Mouse (Mus musculus): ENCODE measurements at regions not wholly inside any gene's neighbourhood (a gene's known extent, or its start where the extent isn't known, plus 50 kb on each side); places are given as distances from the start of the nearest gene placed in this dataset.

- H3K4me3 ChIP-seq = no peak overlapping the region
- 22% methylated on average over 4 of the region's 4 CpGs for WGBS
- H3K9me3 ChIP-seq (replicated peaks) = no peaks in the 10 kb centered on the region
- peak; percentile 15 for DNase-seq (ENCODE audit: low spot score)
- H3K36me3 ChIP-seq = no peaks in the 10 kb centered on the region
- peaks cover 9% of the 10 kb centered on the region for H3K4me1 ChIP-seq
- no peaks in the 10 kb centered on the region for H3K27me3 ChIP-seq (ENCODE audit: low read depth, poor library complexity, severe bottlenecking)
- H3K27ac ChIP-seq (replicated peaks) = no peak overlapping the region
Measured at GRCm38 (mm10) chr11:12180351-12180750, 141.9 kb upstream of the Grb10 start.

- H3K4me3 ChIP-seq = no peak overlapping the region
- H3K36me3 ChIP-seq = no peaks in the 10 kb centered on the region
- no peaks in the 10 kb centered on the region for H3K27me3 ChIP-seq (ENCODE audit: low read depth, poor library complexity, severe bottlenecking)
- no peaks in the 10 kb centered on the region for H3K9me3 ChIP-seq (replicated peaks)
- 0 out of 2 replicates have a peak, but pooled peaks cover 2% of the 10 kb centered on the region for H3K4me1 ChIP-seq
- H3K27ac ChIP-seq (replicated peaks) = no peak overlapping the region
- DNase-seq (ENCODE audit: low spot score) = no peak
- 80% methylated on average over 2 of the region's 2 CpGs for WGBS
Measured at GRCm38 (mm10) chr11:12172429-12172828, 133.9 kb upstream of the Grb10 start.

- WGBS = 73% methylated on average over 4 of the region's 4 CpGs
- Histone ChIP-seq H3K4me3 (no peak overlapping the region), H3K27ac (replicated peaks) (no peak overlapping the region), H3K4me1 (no peaks in the 10 kb centered on the region), H3K9me3 (replicated peaks) (no peaks in the 10 kb centered on the region), H3K27me3 (ENCODE audit: low read depth, poor library complexity, severe bottlenecking) (no peaks in the 10 kb centered on the region), H3K36me3 (no peaks in the 10 kb centered on the region)
- DNase-seq (ENCODE audit: low spot score) = no peak
Measured at GRCm38 (mm10) chr11:12171312-12171711, 132.8 kb upstream of the Grb10 start.

GRCm38 (mm10) chr11:12168432-12168831, 129.9 kb upstream of the Grb10 start:
- Histone ChIP-seq H3K36me3 (no peaks in the 10 kb centered on the region), H3K27me3 (ENCODE audit: low read depth, poor library complexity, severe bottlenecking) (no peaks in the 10 kb centered on the region), H3K4me3 (no peak overlapping the region), H3K27ac (replicated peaks) (no peak overlapping the region), H3K9me3 (replicated peaks) (no peaks in the 10 kb centered on the region), H3K4me1 (no peaks in the 10 kb centered on the region)
- 93% methylated on average over 1 of the region's 1 CpGs for WGBS
- no peak for DNase-seq (ENCODE audit: low spot score)

All from midbrain, embryonic 10.5 days (tissue).